In genomic region chr6:83435174-83435573, GRCm38 (mm10) we compare ENCODE assay signal across 10 mouse cellular contexts. TPM values are rescaled to one million over a fixed set of nuclear protein-coding genes. Genes with fewer than 3 reads are reported as not detected.
A peak's percentile ranks its signal among the peaks of the same experiment; 100 is the strongest.
DNase-seq lines count a peak whose midpoint lies in the region; ATAC-seq and TF ChIP-seq lines count a peak whose summit lies in the region.
"Had no signal": no experiment of that assay in that cellular context is flagged by ENCODE, and none has a peak within 500 bp of the region (broad histone marks: within the 10 kb centered on the region; RNA-seq: fewer than 3 reads in every experiment).

No protein-coding gene starts in this region.

- H3K27ac ChIP-seq in neural tube, embryonic 11.5 days (ENCODE audit: low read depth, low read length), result peak overlapping the region; percentile 60; the same call in 1 of the 2 replicates
- H3K27ac ChIP-seq in hindbrain, embryonic 11.5 days (ENCODE audit: low read depth, low read length), result peak overlapping the region; percentile 58; the same call in 1 of the 2 replicates
- H3K27ac ChIP-seq: liver, embryonic 14.5 days had no signal

- no peak overlapping the region for H3K4me2 ChIP-seq in neural tube, embryonic 11.5 days (ENCODE audit: low read depth)
- no peak overlapping the region for H3K4me2 ChIP-seq in hindbrain, embryonic 11.5 days (replicated peaks; ENCODE audit: low read depth, low read length)

- TF ChIP-seq CTCF in brain, embryonic 14.5 days (IDR thresholded peaks at IDR 0.05; ENCODE audit: borderline replicate concordance, extremely low read depth, insufficient read depth, insufficient read length), result no peak

- H3K27me3 ChIP-seq in neural tube, embryonic 11.5 days (ENCODE audit: control insufficient read depth, insufficient read depth, low read length), result no peaks in the 10 kb centered on the region
- no peaks in the 10 kb centered on the region for H3K27me3 ChIP-seq in hindbrain, embryonic 11.5 days (ENCODE audit: control insufficient read depth, insufficient read depth, low read length)

- peak; percentile 54 for DNase-seq in neural tube, embryonic 11.5 days (ENCODE audit: low spot score)
- no peak for DNase-seq in neural tube, embryonic 10.5 days (ENCODE audit: extremely low spot score, low spot score)
- peak; percentile 75 for DNase-seq in brain, embryonic 14.5 days (ENCODE audit: low read depth)
- DNase-seq in hindbrain, embryonic 11.5 days (ENCODE audit: low spot score), result peak; percentile 65
- peak; percentile 83 for DNase-seq in retina, postnatal 7 days (ENCODE audit: low read depth, low spot score)
- no peak for DNase-seq in left cerebral cortex, postnatal 14 days (ENCODE audit: low spot score in 2 of 2)
- no peak for DNase-seq in gastrocnemius, postnatal 4 days (ENCODE audit: low spot score in 2 of 2)
- DNase-seq: kidney, adult 9 months; thymus, postnatal 14 days had no signal

- no peak for TF ChIP-seq POLR2A in brain, embryonic 14.5 days (IDR thresholded peaks at IDR 0.05; ENCODE audit: borderline replicate concordance, extremely low read depth, insufficient read depth, insufficient read length, poor library complexity, severe bottlenecking)

- peaks cover 26% of the 10 kb centered on the region for H3K4me1 ChIP-seq in neural tube, embryonic 11.5 days (ENCODE audit: control insufficient read depth, insufficient read depth, low read length)
- peaks cover 23% of the 10 kb centered on the region for H3K4me1 ChIP-seq in hindbrain, embryonic 11.5 days (replicated peaks; ENCODE audit: control insufficient read depth, insufficient read depth, low read length)

- no peak overlapping the region for H3K4me3 ChIP-seq in neural tube, embryonic 11.5 days (ENCODE audit: low read depth, low read length)
- H3K4me3 ChIP-seq in hindbrain, embryonic 11.5 days (ENCODE audit: low read depth, low read length), result no peak overlapping the region

- peaks cover 3% of the 10 kb centered on the region; the same call in 1 of the 2 replicates for H3K36me3 ChIP-seq in neural tube, embryonic 11.5 days (ENCODE audit: control insufficient read depth, insufficient read depth, low read length)
- H3K36me3 ChIP-seq in hindbrain, embryonic 11.5 days (ENCODE audit: control insufficient read depth, insufficient read depth, low read length), result no peaks in the 10 kb centered on the region

- no peak for ATAC-seq in neural tube, embryonic 11.5 days (ENCODE audit: insufficient read depth, low FRiP score, low TSS enrichment)
- ATAC-seq in hindbrain, embryonic 11.5 days (ENCODE audit: low FRiP score), result peak; percentile 53

- intact Hi-C loops in left cerebral cortex, postnatal 14 days (cut with DNase I), result no loop called here

- 52% methylated on average over 5 of the region's 5 CpGs for WGBS in neural tube, embryonic 11.5 days
- WGBS in hindbrain, embryonic 11.5 days, result 51% methylated on average over 5 of the region's 5 CpGs

- H3K9me3 ChIP-seq in neural tube, embryonic 11.5 days (ENCODE audit: control insufficient read depth, low read length), result no peaks in the 10 kb centered on the region
- H3K9me3 ChIP-seq in hindbrain, embryonic 11.5 days (ENCODE audit: control insufficient read depth, low read length), result no peaks in the 10 kb centered on the region

- peak overlapping the region; percentile 18; the same call in 1 of the 2 replicates for H3K9ac ChIP-seq in neural tube, embryonic 11.5 days (ENCODE audit: low read length)
- no peak overlapping the region for H3K9ac ChIP-seq in hindbrain, embryonic 11.5 days (ENCODE audit: low read depth, low read length)
- H3K9ac ChIP-seq: liver, embryonic 14.5 days had no signal

RNA-seq across cellular contexts. Expression of gene Tet3, which starts 23.7 kb away (rescaled TPM):
- polyA plus RNA-seq in neural tube, embryonic 11.5 days (2014; fragmentation: Nextera tagmentation; extraction: Ambion mirVana), result 47.3 and 48.8 TPM in 2 replicates
- 21.3 and 36.2 TPM in 2 replicates for polyA plus RNA-seq in brain, embryonic 14.5 days (2012; rRNA removed)
- polyA plus RNA-seq in hindbrain, embryonic 11.5 days (2014; fragmentation: Nextera tagmentation; extraction: Ambion mirVana), result 45.3 and 55.6 TPM in 2 replicates
- 100 to 1,000 TPM; 106 to 114 TPM for total RNA-seq in left cerebral cortex, postnatal 14 days (2021)
- 10 to 100 TPM; 63.8 to 74.0 TPM for total RNA-seq in gastrocnemius, postnatal 4 days (2021)

Comparison
In these comparisons a context has a peak if more than half of its experiments do, and no peak if none do; other contexts are left out.
1. DNase-seq: peak in neural tube, embryonic 11.5 days (single experiment), brain, embryonic 14.5 days (single experiment), hindbrain, embryonic 11.5 days (single experiment) and retina, postnatal 7 days (single experiment); none in neural tube, embryonic 10.5 days (single experiment), left cerebral cortex, postnatal 14 days (0 of 2) and gastrocnemius, postnatal 4 days (0 of 2).